Mouse (Mus musculus) heart, embryonic 11.5 days (tissue): ENCODE data around the gene Bcl2l14. TPM values are rescaled to one million over a fixed set of nuclear protein-coding genes. Genes with fewer than 3 reads are reported as not detected.

Experiments
- ATAC-seq: fragments of 200-750 bp; cut with Nextera tagmentation; replicated peaks from 2 replicates; pipeline ENCODE4 v1.8.0; 2017; ENCODE audit warnings: moderate library complexity; ENCODE audit not compliant: insufficient number of reproducible peaks, low FRiP score, low TSS enrichment
- H3K27ac ChIP-seq: fragments of 300-500 bp; sonication (generic); 2 replicates; pipeline ENCODE4 v1.5.1; 2014; ENCODE audit warnings: mild to moderate bottlenecking, low read depth, low read length
- H3K27me3 ChIP-seq: fragments of 300-500 bp; sonication (generic); 2 replicates; pipeline ENCODE4 v1.6.1; 2014; ENCODE audit warnings: mild to moderate bottlenecking, low read length, mixed read lengths; ENCODE audit not compliant: control insufficient read depth, insufficient read depth
- H3K36me3 ChIP-seq: fragments of 300-500 bp; sonication (generic); 2 replicates; pipeline ENCODE4 v1.6.1; 2014; ENCODE audit warnings: mild to moderate bottlenecking, low read length, moderate library complexity, mixed read lengths; ENCODE audit not compliant: control insufficient read depth, insufficient read depth
- H3K4me1 ChIP-seq: fragments of 300-500 bp; sonication (generic); 2 replicates; pipeline ENCODE4 v1.6.1; 2014; ENCODE audit warnings: low read length; ENCODE audit not compliant: control insufficient read depth, insufficient read depth
- H3K4me2 ChIP-seq: fragments of 300-500 bp; sonication (generic); 2 replicates; pipeline ENCODE4 v1.6.1; 2014; ENCODE audit warnings: mild to moderate bottlenecking, moderate library complexity
- H3K4me3 ChIP-seq: fragments of 300-500 bp; sonication (generic); 2 replicates; pipeline ENCODE4 v1.5.1; 2014; ENCODE audit warnings: low read depth, low read length
- H3K9ac ChIP-seq: fragments of 300-500 bp; sonication (generic); 2 replicates; pipeline ENCODE4 v1.6.1; 2014; ENCODE audit warnings: mild to moderate bottlenecking, low read depth, low read length, moderate library complexity
- H3K9me3 ChIP-seq: fragments of 300-500 bp; sonication (generic); replicated peaks from 2 replicates; pipeline ENCODE4 v1.6.1; 2016; ENCODE audit warnings: low read length; ENCODE audit not compliant: control insufficient read depth
- WGBS: fragments of 180-500 bp; shearing (Covaris S2); extraction: QIAGEN DNeasy Blood & Tissue Kit; methylation state at CpG from one replicate; pipeline ENCODE4 v1.1.7; 2014; ENCODE audit not compliant: insufficient replicate concordance; 5-methylcytosine and 5-hydroxymethylcytosine counted together
- polyA plus RNA-seq: library from polyadenylated mRNA; unstranded; fragments of >200 nt; fragmentation: Nextera tagmentation; extraction: Ambion mirVana; gene quantifications from 2 replicates; pipeline ENCODE4 v1.2.1, GENCODE M21; 2014

Gene Bcl2l14
- polyA plus RNA-seq, 1 experiment from 2014 or later, result 0.11 TPM

DNA sequence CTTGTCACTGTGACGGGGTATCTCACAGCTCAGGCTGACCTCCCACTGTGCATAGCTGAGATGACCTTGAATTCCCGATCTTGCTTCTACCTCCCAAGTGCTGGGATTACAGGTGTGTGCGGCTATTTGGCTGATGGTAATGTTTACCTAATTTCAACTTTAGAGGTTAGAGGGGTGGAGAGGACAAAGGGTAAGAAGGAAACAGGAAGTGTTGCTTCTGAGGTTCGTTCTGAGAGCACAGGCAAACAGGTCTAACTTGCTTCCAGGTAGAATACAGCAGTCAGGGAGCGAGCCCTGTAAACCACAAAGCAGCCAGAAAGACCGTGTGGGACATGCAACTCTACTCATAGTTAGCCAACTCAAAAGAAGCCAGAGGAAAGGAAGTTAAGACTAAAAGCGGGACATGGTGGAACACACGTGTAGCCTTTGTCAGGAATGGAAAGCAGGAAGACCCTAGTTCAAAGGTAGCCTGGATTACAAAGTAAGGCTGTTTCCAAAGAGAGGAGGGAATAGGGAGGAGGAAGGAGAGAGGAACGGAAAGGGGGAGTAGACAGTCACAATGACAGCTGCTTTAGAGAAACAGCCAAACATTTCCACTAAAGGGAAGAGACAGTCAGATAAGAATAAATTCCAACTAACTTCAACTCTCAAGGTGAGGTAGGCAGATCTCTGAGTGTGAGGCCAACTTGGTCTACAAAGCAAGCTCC, 47.2 kb downstream of the Bcl2l14 start:
- ATAC-seq, result no peak

DNA sequence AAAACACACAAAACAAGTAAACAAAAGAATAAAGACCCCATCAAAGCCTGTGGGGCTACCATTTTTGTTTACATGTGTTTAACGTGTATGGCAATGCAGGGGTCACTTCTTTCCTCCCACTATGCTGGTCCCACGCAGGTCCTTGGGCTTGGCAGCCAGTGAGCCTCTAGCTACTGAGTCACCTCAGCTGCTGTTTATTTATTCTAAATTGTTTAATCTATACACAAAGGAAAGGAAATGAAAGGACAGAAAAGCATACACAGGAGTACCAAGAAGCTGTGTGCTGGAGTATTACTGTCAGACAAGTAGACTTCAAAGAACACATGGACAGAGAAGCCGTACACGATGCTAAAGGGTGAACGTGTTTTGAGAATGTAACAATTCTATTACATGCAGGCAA, 47.8 kb downstream of the Bcl2l14 start:
- Histone ChIP-seq H3K27me3 (no peaks in the 10 kb centered on the region), H3K36me3 (peaks cover 7% of the 10 kb centered on the region), H3K9ac (no peak overlapping the region), H3K4me3 (no peak overlapping the region), H3K4me1 (peaks cover 7% of the 10 kb centered on the region; the same call in 1 of the 2 replicates), H3K4me2 (no peak overlapping the region), H3K27ac (no peak overlapping the region), H3K9me3 (peaks cover 4% of the 10 kb centered on the region; the same call in 1 of the 2 replicates)
- WGBS, result 78% methylated on average over 5 of the region's 5 CpGs
- no peak for ATAC-seq

More for the DNA sequence above, 47.2 kb downstream of the Bcl2l14 start:
- H3K9ac ChIP-seq, result no peak overlapping the region
- H3K4me3 ChIP-seq, result no peak overlapping the region
- peaks cover 7% of the 10 kb centered on the region for H3K36me3 ChIP-seq
- no peaks in the 10 kb centered on the region for H3K27me3 ChIP-seq
- 72% methylated on average over 9 of the region's 9 CpGs for WGBS
- H3K4me2 ChIP-seq, result no peak overlapping the region
- peaks cover 4% of the 10 kb centered on the region; the same call in 1 of the 2 replicates for H3K9me3 ChIP-seq
- no peak overlapping the region for H3K27ac ChIP-seq
- peaks cover 7% of the 10 kb centered on the region; the same call in 1 of the 2 replicates for H3K4me1 ChIP-seq

DNA sequence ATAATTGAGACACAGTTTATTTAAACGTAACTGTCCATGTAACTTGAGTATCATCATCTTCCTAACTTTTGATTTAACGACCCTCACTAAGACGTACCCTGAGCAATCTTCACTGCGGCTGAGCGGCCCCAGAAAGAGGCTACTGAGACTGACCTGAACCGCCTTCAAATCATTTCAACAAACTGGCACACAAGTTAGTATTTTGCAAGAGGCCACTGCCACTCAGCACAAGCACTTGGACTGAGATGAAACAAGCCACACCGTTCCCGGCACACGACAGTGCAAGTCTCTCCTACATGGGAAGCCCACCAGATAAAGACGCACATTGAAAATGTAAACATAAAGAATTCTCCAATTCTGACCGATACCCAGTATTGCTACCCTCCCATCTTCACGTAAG, 52.3 kb downstream of the Bcl2l14 start:
- peaks cover 26% of the 10 kb centered on the region for H3K36me3 ChIP-seq
- no peak overlapping the region for H3K9ac ChIP-seq
- WGBS, result 90% methylated on average over 12 of the region's 12 CpGs
- no peak for ATAC-seq
- H3K27me3 ChIP-seq, result no peaks in the 10 kb centered on the region
- H3K4me3 ChIP-seq, result no peak overlapping the region
- peaks cover 4% of the 10 kb centered on the region; the same call in 1 of the 2 replicates for H3K9me3 ChIP-seq
- no peak overlapping the region for H3K27ac ChIP-seq
- no peak overlapping the region for H3K4me2 ChIP-seq
- H3K4me1 ChIP-seq, result 0 out of 2 replicates have a peak, but pooled peaks cover 3% of the 10 kb centered on the region

DNA sequence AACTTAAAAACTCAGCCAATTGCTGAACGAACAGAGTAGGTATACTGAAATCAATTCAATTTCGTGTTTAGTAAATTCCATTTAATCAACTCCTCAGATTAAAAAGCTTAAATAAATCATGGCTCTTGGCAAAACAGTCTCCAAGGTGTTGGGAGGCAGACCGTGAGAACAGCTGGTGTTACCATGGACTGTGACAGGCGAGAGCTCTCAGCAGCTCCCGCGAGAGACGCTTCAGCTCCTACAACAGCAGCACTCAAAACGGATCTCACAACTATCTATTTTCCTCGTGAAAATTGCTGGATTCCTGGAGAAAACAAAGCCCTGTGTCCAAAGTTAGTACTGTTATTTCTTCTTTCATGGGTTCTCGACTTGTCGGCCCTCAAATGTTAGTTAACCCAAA, 53.8 kb downstream of the Bcl2l14 start:
- WGBS, result 66% methylated on average over 11 of the region's 11 CpGs
- no peaks in the 10 kb centered on the region for H3K4me1 ChIP-seq
- H3K36me3 ChIP-seq, result peaks cover 32% of the 10 kb centered on the region
- no peak overlapping the region for H3K4me2 ChIP-seq
- H3K9ac ChIP-seq, result no peak overlapping the region
- H3K27me3 ChIP-seq, result no peaks in the 10 kb centered on the region
- ATAC-seq, result no peak
- no peak overlapping the region for H3K27ac ChIP-seq
- H3K9me3 ChIP-seq, result peaks cover 3% of the 10 kb centered on the region; the same call in 1 of the 2 replicates
- H3K4me3 ChIP-seq, result no peak overlapping the region

DNA sequence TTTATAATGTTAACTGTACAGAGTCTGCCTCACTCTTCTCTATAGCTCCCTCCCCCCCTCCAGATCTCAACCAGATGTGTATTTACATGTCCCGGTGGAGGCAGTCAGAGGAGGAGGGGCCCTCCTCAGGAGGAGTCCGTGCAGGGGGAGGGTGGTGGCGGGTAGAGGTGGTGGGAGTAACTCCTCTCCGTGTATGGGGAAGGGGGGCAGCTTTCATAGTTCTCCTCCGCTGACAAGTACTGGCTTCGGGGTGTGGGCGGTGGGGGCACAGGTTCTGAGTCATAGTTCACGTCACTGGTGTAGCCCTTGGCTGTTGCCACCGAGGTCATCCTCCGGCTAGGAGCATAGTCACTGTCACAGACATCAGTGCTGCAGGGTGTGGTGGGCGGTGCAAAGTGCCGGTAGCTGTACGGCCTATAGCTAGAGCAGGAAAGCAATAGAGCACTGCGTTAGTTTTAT, 54.6 kb downstream of the Bcl2l14 start:
- peaks cover 29% of the 10 kb centered on the region for H3K36me3 ChIP-seq
- H3K9me3 ChIP-seq, result no peaks in the 10 kb centered on the region
- no peak overlapping the region for H3K4me3 ChIP-seq
- ATAC-seq, result peak; percentile 61; the same call in 1 of the 2 replicates
- H3K9ac ChIP-seq, result no peak overlapping the region
- H3K4me1 ChIP-seq, result no peaks in the 10 kb centered on the region
- no peak overlapping the region for H3K4me2 ChIP-seq
- H3K27ac ChIP-seq, result no peak overlapping the region
- no peaks in the 10 kb centered on the region for H3K27me3 ChIP-seq
- 59% methylated on average over 14 of the region's 14 CpGs for WGBS

DNA sequence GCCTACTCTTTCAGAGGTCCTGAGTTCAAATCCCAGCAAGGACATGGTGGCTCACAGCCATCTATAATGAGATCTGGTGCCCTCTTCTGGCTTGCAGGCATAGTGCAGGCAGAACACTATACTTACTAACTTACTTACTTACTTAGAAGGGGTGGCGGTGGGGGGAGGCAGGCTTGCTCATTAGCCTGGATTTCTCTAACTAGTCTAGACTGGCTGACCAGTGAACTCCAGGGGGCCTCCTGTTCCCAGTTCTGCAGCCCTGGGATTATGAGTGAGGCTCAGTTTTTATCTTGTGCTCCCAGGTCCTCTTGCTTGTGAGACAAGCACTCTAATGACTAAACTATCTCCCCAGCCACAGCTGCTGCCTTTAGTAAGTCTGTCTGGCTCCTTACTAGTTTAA, 58.0 kb downstream of the Bcl2l14 start:
- no peak overlapping the region for H3K9ac ChIP-seq
- no peak overlapping the region for H3K4me2 ChIP-seq
- H3K36me3 ChIP-seq, result peaks cover 35% of the 10 kb centered on the region
- H3K4me1 ChIP-seq, result no peaks in the 10 kb centered on the region
- H3K27ac ChIP-seq, result no peak overlapping the region
- 100% methylated on average over 1 of the region's 1 CpGs for WGBS
- no peak for ATAC-seq
- no peaks in the 10 kb centered on the region for H3K9me3 ChIP-seq
- H3K4me3 ChIP-seq, result no peak overlapping the region
- H3K27me3 ChIP-seq, result no peaks in the 10 kb centered on the region

DNA sequence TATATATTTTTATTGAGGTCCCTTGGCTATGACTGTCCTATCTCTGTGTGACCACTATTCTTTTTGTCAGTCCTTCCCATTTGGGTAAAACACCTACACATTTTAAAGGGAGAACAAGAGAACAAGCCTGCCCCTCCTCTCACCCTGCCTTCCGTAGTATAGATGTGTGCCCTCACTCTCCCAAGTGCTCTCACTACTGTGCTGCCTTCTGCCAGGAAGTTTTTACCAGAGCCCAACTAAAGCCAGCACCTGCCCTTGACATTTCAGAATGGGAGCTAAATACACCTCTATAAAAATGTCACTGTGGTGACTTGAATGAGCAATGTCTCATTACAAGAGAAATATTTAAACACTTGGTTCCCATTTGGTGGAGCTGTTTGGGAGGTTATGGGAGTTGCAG, 62.3 kb downstream of the Bcl2l14 start:
- Histone ChIP-seq H3K4me1 (no peaks in the 10 kb centered on the region), H3K36me3 (peaks cover 27% of the 10 kb centered on the region)
- 85% methylated on average over 1 of the region's 1 CpGs for WGBS

DNA sequence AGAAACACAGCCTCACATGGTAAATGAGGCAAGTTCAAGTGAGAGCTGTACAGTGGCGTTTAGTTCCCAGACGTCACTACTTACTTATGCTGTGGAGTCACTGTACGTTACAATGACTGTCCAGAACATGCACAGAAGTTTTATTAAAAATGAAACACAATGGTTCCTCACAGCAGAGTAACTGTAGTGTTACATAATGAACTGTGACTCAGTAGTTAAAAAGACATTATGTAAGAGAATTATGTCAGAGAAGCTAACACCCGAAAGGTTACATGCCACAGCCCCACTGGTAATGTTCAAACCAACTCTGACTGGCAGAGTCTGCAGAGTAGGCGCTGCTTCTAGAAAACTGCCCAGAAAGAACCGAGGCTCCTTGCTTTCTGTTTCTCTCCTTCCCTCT, 65.1 kb downstream of the Bcl2l14 start:
- peaks cover 22% of the 10 kb centered on the region for H3K36me3 ChIP-seq
- H3K9ac ChIP-seq, result no peak overlapping the region
- H3K4me1 ChIP-seq, result no peaks in the 10 kb centered on the region
- H3K4me2 ChIP-seq, result no peak overlapping the region
- H3K27me3 ChIP-seq, result no peaks in the 10 kb centered on the region
- no peak overlapping the region for H3K27ac ChIP-seq
- H3K4me3 ChIP-seq, result no peak overlapping the region
- H3K9me3 ChIP-seq, result no peaks in the 10 kb centered on the region
- WGBS, result 91% methylated on average over 6 of the region's 6 CpGs
- ATAC-seq, result no peak

More for the DNA sequence above, 62.3 kb downstream of the Bcl2l14 start:
- Histone ChIP-seq H3K9me3 (no peaks in the 10 kb centered on the region), H3K27me3 (no peaks in the 10 kb centered on the region), H3K4me2 (no peak overlapping the region), H3K27ac (no peak overlapping the region), H3K4me3 (no peak overlapping the region), H3K9ac (no peak overlapping the region)
- no peak for ATAC-seq
